Mouse (Mus musculus): ENCODE results near the gene Sec14l2.

DNA sequence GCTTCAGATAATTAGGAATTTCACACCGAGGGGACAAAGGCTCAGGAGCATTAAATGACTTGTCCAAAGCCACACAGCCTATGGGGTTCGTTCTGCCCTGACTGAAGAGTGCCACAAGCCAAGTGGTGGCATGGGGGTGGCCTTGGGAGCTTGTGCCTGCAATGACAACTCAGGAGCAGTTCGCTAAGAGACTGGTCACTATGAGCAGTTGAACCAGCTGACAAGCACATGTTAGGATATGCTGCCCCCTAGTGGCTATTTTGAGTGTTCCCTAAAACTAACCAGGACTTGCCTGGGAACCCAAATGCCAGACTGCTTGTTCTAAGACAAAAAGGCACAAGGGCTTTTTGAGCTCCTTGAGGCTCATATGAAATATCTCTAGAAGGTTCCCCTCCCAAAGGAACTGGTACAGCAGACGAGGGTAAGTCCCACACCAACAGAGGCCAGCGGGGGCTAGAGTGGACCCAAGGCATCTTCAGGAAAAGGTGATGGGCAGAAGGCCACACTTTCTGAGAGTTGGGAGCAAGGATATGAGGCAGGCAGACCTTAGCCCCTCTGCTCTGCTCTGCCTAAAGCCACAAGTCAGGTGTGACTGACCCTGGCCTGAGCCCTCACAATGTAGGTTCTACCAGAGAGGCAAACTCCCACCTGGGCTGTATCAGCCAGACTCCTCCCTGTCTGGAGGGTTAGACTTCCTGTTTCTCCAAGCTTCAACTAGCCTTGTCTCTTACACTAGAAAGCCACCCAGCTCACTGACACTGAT, 39.7 kb downstream of the Sec14l2 start:
- no peak for TF ChIP-seq POLR2A (IDR thresholded peaks at IDR 0.05; ENCODE audit: insufficient read length, low read depth)
- no peak for TF ChIP-seq MYOG (IDR thresholded peaks at IDR 0.05; ENCODE audit: control insufficient read depth in 1 of 3, insufficient read depth in 1 of 3, insufficient read length in 2 of 3, low read depth in 2 of 3)
- no peak for TF ChIP-seq E2F4 (IDR thresholded peaks at IDR 0.05; ENCODE audit: insufficient read depth)
- no peak for TF ChIP-seq USF1 (IDR thresholded peaks at IDR 0.05; ENCODE audit: low read depth)
- TF ChIP-seq POLR2AphosphoS2 (IDR thresholded peaks at IDR 0.05; ENCODE audit: insufficient read length, low read depth) = no peak
- no peak for TF ChIP-seq TCF3 (IDR thresholded peaks at IDR 0.05; ENCODE audit: insufficient read length, low read depth)
- no peak for TF ChIP-seq CEBPB (IDR thresholded peaks at IDR 0.05; ENCODE audit: insufficient read depth, poor library complexity, severe bottlenecking)
- TF ChIP-seq MYOD1 (IDR thresholded peaks at IDR 0.05; ENCODE audit: control insufficient read depth in 1 of 3, insufficient read length in 2 of 3, low read depth in 2 of 3) = no peak

Data from myocyte (in vitro differentiated cells).